Mouse (Mus musculus) G1E (cell line): ENCODE results near the gene Ctsz.

Experiments used
- CTCF ChIP-seq: IDR thresholded peaks from 2 replicates; pipeline ENCODE4 v1.5.1; 2012; ENCODE audit warnings: low read depth, low read length, inconsistent platforms, mixed read lengths
- GATA1 ChIP-seq: IDR thresholded peaks from 2 replicates; pipeline ENCODE4 v1.6.1; 2012; ENCODE audit warnings: borderline replicate concordance, low read length, inconsistent platforms, mixed read lengths
- POLR2AphosphoS5 ChIP-seq: IDR thresholded peaks from 2 replicates; pipeline ENCODE4 v1.6.1; 2012; ENCODE audit warnings: low read depth, low read length, inconsistent platforms; ENCODE audit not compliant: insufficient replicate concordance

- TF ChIP-seq CTCF (no peak), POLR2AphosphoS5 (no peak), GATA1 (no peak)
Observed at GRCm38 (mm10) chr2:174428076-174428835, 10.6 kb downstream of the Ctsz start.
